Mouse (Mus musculus) ZHBTc4 (cell line): ENCODE data around the gene Prune1.

Experiments
- DNase-seq: peaks from one replicate; pipeline ENCODE4 v3.0.0-alpha.2; 2011; ENCODE audit warnings: low read depth, low spot score

The Prune1 gene

DNA sequence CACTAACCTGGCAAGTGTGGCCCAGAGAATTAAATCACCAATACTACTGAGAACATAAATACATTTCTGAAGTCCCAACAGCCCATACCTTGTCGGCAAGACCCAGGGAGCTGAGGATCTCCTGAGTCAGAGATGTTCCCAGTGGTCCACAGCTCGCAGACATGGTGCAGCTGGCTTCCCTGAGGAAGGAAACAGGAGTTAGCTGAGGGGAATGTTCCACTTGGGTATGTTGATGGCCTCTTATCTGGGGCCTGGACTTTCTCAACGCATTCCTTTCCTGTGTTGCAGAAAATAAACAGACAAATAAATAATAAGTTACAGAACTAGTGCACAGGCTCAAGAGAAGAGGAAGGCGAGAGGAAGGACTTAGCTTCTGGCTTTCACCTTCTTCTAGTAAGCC is 24.4 kb upstream of the Prune1 start:
- DNase-seq = no peak

DNA sequence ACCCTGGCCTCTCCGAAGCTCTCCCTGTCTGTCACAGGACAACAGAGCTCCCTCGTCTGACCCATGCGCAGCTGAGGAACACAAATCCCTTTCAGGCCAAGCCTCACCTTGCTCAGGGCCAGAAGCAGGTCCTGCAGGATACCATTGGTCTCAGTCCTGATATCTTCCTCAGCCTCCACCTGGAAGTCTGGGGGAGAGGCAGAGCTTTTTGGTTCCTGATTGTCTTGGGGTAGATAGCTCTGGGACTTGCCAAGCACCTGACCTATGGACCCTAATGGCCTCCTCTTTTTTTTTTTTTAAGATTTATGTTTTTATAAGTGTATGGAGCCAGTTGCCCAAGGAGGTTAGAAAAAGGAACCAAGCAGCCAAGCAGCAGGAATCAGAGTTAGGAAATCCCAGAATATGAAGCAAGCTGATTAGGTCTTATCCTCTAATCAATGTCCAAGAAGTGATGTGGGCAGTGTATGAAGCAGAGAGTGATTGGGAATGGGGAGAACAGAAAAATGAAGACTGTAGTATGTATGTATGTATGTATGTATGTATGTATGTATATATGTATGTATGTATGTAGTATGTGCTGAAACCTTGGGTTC is 19.4 kb upstream of the Prune1 start:
- no peak for DNase-seq

DNA sequence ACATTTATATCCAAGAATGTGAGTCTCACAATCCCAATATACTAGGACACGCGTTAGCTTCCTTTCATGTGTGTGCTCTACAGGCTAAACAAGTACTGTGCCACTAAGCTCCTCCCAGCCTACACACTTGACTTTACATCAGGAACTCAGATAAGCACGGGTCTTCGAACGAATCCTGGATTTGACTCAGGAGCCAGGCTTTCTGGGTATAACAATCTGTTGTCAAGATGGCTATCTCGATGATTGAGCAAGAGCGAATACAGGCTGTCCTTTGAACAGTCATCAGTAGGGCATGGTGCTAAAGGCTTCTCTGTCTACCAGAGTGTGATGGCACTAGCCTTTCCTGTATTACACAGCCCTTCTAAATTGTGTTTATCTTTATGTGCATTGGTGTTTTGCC is 16.1 kb upstream of the Prune1 start:
- DNase-seq = no peak

DNA sequence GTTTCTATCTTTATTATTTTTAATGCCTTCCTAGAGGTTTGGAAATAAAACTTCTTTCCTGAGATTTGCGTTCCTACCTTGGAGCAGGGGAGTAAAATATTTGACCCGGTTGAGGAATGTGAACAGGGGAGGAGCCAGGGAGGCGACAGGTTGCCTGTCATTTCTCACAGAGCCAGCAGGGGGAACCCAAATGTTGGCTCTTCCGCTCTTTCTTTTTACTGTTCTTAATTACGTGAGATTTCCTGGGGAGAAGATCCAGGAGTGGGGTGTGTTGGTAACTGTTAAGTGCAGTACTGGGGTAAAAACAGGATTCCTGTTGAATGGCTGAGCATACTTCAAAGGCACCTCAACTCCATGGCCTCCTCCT is 14.2 kb upstream of the Prune1 start:
- peak; percentile 88 for DNase-seq

DNA sequence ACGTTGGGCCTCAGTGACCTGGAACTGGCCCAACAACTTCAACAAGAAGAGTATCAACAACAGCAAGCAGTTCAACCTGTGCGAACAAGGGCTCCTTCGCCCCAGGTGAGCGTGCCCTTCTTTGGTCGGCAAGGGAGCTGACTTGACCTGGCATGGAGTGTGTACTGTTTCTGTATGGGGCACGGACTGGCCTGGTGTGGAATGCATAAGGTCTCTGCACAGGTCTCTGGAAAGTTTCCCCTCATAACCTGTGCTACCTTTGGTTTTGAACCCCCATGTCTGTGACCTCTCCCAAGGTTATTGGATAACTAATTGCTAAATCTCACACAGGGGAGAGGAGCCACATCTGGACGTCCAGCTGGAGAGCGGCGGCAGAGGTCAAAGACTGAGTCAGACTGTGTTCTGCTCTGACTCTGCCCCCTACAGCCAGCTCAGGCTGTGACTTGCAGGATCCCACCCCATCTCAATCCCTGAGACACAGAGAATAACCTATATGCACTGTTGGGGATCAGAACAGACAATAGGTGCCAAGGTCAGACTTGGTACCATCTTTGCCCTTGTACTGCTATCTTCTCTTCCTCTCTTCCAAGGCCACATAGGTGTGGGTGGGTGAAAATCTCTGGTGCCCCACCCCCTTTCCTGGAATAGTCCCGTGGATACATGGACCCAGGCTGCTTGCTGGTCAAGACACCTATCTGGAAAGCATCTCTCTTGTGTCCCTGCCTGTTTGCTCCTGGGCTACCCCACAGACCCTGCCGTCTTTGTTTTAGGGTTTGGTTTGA is 13.6 kb upstream of the Prune1 start:
- peak; percentile 63 for DNase-seq

DNA sequence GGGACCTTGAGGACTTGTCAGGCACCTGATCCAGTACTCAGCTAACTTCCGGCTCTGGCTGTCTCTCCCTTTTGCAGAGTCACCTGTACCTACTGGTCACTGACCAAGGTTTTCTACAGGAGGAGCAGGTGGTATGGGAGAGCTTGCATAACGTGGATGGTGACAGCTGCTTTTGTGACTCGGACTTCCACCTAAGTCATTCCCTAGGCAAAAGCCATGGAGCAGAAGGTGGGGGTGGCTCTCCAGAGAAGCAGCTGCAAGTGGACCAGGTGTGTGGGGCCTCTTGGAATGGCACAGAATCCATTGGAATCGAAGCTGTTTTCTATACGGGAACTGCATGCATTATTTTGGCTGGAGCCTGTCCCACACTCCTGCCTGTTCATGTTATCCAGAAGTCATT is 12.8 kb upstream of the Prune1 start:
- DNase-seq = no peak

DNA sequence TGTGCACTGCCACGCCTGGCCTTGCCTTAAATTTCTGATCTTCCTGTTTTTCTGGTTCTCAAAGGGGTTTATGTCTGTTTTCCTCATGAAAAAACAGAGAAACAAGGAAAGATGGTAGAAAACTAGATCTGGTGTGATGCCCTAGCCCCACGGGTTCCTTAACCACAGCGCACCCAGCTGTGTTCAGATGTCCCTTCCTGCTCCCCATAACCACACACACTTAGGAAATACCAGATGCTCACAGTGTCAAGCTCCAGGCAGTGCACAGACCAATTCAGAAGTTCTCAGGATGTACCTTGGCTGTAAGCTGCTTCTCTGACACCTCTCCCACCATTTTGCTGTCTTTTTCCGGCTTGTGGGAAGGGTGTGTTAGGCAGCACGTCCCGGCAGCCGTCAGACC is 12.4 kb upstream of the Prune1 start:
- DNase-seq = no peak

DNA sequence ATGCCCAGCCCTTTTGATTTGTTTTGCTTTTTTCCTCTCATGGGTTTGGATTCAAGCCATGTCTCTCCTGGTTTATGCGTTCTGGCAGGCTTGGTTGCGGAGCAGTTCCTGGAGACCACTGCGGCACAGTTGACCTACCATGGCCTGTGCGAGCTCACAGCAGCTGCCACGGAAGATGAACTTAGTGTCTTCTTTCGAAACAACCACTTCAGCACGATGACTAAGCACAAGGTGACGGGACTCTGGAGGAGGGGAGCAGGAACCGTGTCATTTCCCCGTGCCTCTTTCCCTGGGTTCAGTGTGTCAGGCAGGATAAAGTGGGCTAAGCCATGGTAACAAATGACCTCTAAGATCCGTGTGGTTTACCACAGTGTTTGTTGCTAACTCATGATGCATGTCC is 11.7 kb upstream of the Prune1 start:
- DNase-seq = no peak

DNA sequence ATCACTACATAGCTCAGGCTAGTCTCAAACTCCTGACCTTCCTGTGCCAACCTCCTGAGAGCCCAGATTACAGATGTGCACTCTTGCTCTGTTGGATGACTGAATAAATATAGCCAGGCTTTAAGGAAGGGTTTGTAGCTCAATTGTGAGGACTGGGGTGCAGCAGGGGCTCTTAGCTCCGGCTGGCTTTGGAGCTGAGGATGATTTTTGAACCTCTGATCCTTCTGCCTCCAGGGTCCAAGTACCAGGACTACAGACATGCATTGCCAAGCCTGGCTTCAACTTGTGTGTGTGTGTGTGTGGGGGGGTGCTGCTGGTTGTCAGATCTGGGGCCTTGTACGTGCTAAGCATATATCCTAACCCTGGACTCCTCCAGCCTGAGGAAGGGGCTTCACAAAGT is 11.0 kb upstream of the Prune1 start:
- DNase-seq = no peak

DNA sequence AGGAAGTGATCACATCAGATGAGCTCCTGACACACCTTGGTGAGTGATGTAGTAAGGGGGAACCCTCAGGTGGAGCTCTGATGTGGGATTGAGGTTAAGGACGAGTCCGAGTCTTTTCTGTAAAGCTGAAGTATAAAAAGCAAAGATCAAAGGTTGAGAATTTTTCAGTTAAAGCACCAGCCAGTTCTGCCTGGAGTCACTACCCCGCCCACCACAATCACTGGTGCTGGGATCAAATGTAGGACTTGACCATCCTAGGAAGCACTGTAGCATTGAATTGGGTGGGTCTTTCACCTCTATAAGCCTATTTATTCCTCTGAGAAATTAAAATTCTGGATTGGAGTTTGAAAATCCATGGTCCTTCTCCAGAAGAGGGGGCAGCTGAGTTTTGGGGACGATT is 9.2 kb upstream of the Prune1 start:
- DNase-seq = no peak

DNA sequence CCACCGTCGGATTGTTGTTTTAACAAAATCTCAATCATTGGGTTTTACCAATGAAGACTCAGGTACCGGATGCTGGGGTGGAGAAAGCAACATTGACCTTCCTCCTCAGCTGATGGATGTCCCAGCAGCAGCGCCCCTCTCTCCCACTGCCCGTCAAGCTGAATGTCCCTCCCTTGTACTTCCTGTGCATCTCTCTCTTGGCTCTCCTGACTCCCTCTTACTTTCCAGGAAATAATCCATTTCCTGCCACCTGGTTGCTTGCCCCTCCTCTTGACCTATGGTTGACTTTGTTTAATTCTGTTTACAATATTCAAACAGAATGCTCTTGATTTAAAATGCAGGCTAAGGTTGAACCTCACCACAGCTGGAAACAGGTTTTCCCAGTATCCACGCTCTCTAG is 8.3 kb upstream of the Prune1 start:
- peak; percentile 56 for DNase-seq

DNA sequence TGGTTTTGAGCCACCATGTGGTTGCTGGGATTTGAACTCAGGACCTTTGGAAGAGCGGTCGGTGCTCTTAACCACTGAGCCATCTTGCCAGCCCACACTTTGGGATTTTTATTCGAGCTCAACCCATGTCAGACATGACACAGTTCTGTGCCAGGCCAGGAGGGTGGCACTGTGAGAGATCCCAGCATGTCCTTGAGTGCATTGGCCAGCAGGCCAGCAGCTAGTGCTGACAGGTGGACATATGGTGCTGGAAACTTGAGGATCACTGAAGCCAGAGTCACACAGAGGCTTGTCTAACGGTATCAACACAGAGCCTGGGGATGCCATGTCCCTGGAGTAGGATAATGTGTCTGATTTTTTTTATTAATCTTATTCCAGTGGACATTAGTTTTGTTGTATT is 7.5 kb upstream of the Prune1 start:
- no peak for DNase-seq

DNA sequence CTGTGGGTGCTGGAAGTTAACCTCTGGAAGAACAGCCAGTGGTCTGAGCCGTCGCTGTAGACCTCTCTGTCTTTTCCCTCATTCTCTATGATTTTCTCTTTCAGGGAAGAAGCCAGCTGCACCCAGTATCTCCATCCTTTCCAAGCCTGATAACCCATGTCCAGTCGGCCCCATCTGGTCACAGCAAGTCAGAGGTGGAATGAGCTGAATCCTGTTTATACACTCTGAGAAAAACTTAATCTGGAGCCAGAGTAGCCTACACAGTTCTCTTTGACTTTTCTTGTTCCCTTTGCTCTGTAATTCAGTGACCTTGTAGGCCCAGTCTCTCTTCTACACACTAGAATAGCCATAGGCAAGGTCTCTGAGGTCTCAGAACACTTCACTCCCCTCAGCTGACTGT is 5.7 kb upstream of the Prune1 start:
- DNase-seq = no peak

DNA sequence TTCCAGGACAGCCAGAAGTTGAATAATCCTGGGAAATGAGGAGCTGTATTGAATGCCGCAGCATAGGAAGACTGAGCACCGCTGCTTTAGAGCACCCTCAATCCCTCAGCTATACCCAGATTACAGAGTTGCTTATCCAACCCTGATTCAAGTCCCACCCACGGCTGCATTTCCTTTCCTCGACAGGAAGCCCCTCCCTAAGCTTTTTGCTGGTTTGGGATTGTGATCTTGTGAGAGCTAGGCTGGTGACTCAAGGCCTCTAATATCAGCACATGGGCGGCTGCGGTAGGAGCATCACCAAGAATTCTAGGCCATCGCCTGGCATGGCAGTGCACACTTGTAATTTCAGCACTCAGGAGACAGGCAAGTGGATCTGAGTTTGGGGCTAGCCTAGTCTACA is 4.6 kb upstream of the Prune1 start:
- DNase-seq = peak; percentile 55

DNA sequence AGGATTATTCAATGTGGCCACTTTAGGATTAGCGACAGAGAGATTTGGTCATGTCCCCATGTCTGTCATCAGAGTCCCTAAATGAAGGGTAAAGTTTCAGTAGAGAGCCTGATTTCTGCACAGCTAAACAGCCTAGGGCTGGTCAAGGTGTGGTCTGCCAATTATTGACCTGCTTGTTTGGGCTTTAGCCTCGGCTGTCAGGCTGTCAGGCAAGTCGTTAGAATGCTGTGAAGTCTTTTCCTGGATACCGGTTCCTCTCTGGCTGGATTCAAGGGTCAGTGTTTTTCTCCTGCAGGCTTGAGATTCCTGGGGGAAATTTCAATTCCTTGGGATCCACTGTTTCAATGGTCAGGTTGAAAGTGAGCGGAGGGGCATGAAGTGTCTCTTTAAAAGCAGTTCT is 4.1 kb upstream of the Prune1 start:
- DNase-seq = no peak

DNA sequence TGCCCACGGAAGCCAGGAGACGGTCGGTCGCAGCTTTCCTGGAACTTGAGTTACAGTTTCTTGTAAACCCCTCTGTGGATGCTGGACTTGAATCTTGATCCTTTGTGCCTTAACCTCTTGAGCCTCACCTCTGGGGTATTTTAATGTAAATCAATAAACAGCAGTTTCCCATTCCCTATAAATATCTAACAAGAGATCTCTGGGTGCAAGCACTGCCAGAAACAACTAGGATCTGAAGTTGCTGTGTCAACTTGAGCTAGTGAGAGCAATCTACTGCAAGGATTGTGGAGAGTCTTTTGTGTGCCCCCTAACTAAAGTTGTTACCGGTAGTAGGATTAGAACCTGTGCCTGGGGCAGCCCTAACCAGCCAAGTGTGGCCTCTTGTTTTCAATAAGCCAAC is 3.5 kb upstream of the Prune1 start:
- DNase-seq = no peak

DNA sequence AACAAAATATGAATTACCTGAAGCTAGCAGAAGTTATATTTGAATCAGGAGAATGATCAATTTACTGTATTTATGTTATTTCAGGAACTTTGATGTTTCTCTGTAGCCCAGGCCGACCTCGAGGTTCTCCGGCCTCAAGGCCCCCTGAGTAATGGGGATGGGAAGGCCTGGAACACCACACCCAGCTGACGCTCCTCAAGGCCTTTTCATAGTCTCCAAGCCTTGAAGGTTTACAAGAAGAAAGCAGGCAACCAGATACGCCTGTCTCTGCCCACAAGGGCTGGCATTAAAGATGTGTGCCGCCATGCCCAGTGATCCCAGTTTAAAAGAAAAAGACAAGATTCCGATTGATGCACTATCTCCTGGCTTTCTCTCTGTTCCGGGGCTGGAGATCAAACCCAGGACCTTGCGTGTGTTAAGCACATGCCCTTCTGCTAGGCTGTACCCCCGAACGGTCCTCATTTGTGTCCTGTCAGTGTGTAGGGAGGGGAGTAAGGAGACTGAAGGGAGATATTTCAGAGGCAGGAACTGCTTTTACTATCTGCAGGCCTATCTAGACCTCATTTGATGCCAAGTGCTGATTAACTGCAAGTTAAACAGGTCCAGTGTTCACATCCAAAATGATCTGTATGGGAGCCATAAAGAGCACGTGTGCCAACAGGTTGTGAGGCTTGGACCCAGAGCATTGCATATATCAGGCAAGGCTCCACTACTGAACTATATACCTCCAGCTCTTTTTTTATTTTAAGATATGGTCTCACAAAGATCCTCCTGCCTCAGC is 2.8 kb upstream of the Prune1 start:
- DNase-seq = no peak

DNA sequence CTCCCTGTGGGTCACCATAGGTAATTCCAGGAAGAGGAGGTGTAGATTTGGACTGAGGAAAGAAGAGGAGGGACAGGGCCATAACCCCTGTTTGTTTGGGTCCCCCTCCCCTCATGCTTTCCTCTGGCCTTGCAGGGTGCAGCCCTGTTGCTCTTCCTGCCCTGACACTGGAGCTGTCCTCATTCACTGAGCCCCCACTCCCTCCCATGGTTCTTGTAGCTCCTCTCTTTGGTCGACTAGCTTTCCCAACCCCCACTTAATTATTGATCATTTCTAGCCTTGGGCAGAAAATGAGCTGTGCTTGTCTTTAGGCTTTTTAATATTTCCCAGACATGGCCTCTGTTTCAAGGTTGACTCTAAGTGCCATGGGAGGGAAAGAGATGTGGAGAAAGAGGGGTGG is 2.2 kb upstream of the Prune1 start:
- DNase-seq = no peak

DNA sequence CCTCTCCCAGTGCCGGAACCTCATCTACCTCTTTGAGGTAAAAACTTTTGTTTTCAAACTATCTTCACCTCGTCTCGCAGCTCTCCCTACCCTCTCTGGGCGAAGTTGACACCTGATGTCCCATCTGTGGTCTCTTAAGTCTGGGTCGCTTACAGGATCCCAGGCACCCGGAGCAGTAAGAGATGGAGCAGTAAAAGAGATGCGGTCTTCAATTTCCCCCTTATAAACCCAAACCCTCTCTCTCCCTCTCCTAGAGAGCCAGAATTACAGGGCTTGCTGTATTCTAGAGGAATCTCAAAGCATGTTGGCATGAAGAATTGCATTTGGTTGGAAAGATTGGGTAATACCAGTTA is 1.7 kb upstream of the Prune1 start:
- no peak for DNase-seq

DNA sequence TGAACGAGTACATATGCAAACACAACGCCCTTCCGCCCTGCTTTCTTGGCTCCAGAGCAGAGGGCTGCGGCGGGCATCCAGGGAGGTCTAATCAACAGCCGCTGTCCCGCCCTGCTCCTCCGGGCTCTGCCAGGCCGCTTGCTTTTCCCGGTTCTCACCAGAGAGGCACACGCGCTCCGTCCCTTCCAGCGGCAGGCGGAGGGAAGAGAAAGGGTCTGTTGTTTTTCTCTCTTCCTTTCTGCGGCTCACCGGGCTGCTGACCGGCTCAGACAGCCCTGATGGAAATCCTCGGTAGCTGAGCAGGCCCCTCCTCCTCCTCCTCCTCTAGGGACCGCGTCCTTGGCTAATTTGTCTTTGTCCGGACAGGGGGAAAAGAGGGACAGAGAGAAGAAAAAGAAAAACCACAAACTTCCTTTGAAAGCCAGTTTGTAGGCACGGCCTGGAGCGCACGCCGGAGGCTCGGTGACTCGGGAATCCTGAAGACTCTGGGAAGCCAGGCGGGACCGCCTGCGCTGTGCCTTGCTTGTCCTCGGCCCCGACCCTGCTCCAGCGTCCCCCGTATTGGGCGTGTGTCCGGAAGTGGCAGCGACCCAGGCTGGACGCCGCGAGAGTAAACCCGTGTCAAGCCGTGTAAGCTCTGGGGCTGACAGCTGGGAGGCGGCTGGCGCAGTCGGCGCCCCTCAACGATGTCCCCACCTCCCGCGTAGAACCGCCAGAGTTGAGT is 1.2 kb upstream of the Prune1 start:
- DNase-seq = peak; percentile 94

DNA sequence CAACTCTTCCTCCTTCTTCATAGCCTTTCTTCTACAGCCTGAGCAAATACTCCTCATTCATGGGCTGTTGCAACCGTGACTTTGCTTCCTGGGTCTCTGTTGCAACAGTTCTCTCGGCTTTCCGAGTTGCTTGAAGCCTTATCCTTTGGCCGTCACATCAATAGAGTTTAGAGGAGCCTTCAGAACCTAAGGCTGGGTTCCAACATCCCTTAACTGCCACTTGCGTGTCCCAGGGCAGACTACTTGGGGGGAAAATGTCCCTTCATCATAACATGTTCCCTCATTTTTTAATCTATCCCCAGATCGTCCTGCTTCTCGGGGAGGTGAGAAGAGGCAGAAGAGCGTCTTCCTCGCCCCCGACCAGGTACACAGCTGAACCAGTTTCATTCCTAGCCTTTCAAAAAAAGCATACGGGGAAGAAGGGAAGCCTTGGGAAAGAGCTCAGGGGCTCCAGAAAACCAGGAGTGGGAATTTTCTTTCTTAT is 547 bp upstream of the Prune1 start:
- peak; percentile 25 for DNase-seq

DNA sequence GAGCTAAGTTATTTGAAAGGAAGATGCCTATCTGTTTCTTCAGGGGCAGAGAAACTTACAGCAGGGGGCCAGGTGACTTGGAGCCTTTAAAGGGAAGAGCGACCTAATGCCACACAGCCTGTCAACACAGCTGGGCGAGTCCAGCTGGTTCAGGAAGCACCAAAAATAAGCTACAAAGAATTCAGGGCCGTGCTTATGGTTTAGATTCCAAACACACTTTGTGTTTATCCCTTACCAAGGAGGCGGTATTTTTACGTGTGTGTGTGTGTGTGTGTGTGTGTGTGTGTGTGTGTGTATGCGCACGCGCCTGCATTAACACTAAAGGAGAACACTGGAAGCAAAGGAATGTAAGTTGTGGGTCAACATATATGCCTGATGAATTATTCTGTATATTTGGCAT is 1.1 kb downstream of the Prune1 start:
- peak; percentile 25 for DNase-seq
